In genomic region chr5:127756671-127757423, GRCm38 (mm10) we compare ENCODE assay signal across 12 mouse cellular contexts.
DNase-seq lines count a peak whose midpoint lies in the region; ATAC-seq and TF ChIP-seq lines count a peak whose summit lies in the region.
"Had no signal": no experiment of that assay in that cellular context is flagged by ENCODE, and none has a peak within 500 bp of the region (broad histone marks: within the 10 kb centered on the region; RNA-seq: fewer than 3 reads in every experiment).

No protein-coding gene starts in this region.

- no peak overlapping the region for H3K4me2 ChIP-seq in hindbrain, postnatal 0 days (ENCODE audit: low read depth, low read length)
- H3K4me2 ChIP-seq in lung, postnatal 0 days (replicated peaks; ENCODE audit: low read depth, low read length): no peak overlapping the region

- no peaks in the 10 kb centered on the region for H3K9me3 ChIP-seq in hindbrain, postnatal 0 days (ENCODE audit: low read length)
- H3K9me3 ChIP-seq in hindbrain, embryonic 10.5 days: no peaks in the 10 kb centered on the region
- H3K9me3 ChIP-seq in lung, postnatal 0 days (ENCODE audit: low read length): no peaks in the 10 kb centered on the region

- H3K4me1 ChIP-seq in hindbrain, postnatal 0 days (ENCODE audit: insufficient read depth, low read length): peaks cover under 1% of the 10 kb centered on the region; the same call in 1 of the 2 replicates
- 0 out of 2 replicates have a peak, but pooled peaks cover 3% of the 10 kb centered on the region for H3K4me1 ChIP-seq in hindbrain, embryonic 10.5 days (replicated peaks)
- no peaks in the 10 kb centered on the region for H3K4me1 ChIP-seq in lung, postnatal 0 days (ENCODE audit: insufficient read depth, low read depth, low read length)

- no peak overlapping the region for H3K4me3 ChIP-seq in hindbrain, postnatal 0 days (ENCODE audit: low read length)
- no peak overlapping the region for H3K4me3 ChIP-seq in hindbrain, embryonic 10.5 days
- no peak overlapping the region for H3K4me3 ChIP-seq in lung, postnatal 0 days (ENCODE audit: low read depth, low read length)

- ATAC-seq in hindbrain, postnatal 0 days: no peak
- ATAC-seq in lung, postnatal 0 days: no peak
- ATAC-seq: hindbrain, embryonic 16.5 days had no signal

- no peak for TF ChIP-seq EP300 in lung, postnatal 0 days (IDR thresholded peaks at IDR 0.05)

- H3K9ac ChIP-seq in hindbrain, postnatal 0 days (replicated peaks; ENCODE audit: low read length): no peak overlapping the region
- no peak overlapping the region for H3K9ac ChIP-seq in lung, postnatal 0 days (replicated peaks; ENCODE audit: low read depth)

- H3K27me3 ChIP-seq in hindbrain, postnatal 0 days (ENCODE audit: insufficient read depth, low read length): no peaks in the 10 kb centered on the region
- H3K27me3 ChIP-seq in hindbrain, embryonic 10.5 days (ENCODE audit: insufficient read depth, poor library complexity, severe bottlenecking): no peaks in the 10 kb centered on the region
- H3K27me3 ChIP-seq in lung, postnatal 0 days (replicated peaks; ENCODE audit: insufficient read depth, low read length): no peaks in the 10 kb centered on the region
- H3K27me3 ChIP-seq: CH12.LX had no signal

- 88% methylated on average over 4 of the region's 4 CpGs for WGBS in hindbrain, postnatal 0 days
- WGBS in hindbrain, embryonic 10.5 days: 90% methylated on average over 4 of the region's 4 CpGs
- 78% methylated on average over 4 of the region's 4 CpGs for WGBS in lung, postnatal 0 days

- no peak overlapping the region for H3K27ac ChIP-seq in hindbrain, postnatal 0 days
- H3K27ac ChIP-seq in hindbrain, embryonic 10.5 days: no peak overlapping the region
- H3K27ac ChIP-seq in lung, postnatal 0 days (ENCODE audit: low read length): no peak overlapping the region
- H3K27ac ChIP-seq: macrophage had no signal

- no peaks in the 10 kb centered on the region for H3K36me3 ChIP-seq in hindbrain, postnatal 0 days (ENCODE audit: insufficient read depth, low read length)
- H3K36me3 ChIP-seq in hindbrain, embryonic 10.5 days: no peaks in the 10 kb centered on the region
- H3K36me3 ChIP-seq in lung, postnatal 0 days (ENCODE audit: insufficient read depth, low read length): no peaks in the 10 kb centered on the region

- TF ChIP-seq CTCF in hindbrain, postnatal 0 days (IDR thresholded peaks at IDR 0.05; ENCODE audit: low read depth): peak; percentile 49
- TF ChIP-seq CTCF in lung, postnatal 0 days (IDR thresholded peaks at IDR 0.05): peak; percentile 54

- DNase-seq in hindbrain, postnatal 0 days (ENCODE audit: low spot score): no peak
- DNase-seq in hindbrain, embryonic 10.5 days (ENCODE audit: low spot score): no peak
- no peak for DNase-seq in lung, postnatal 0 days (ENCODE audit: low spot score)
- DNase-seq in lung, postnatal 4 days: no peak
- peak; percentile 45 for DNase-seq in brain, adult 2 months (ENCODE audit: low read depth, low spot score)
- DNase-seq in retina, postnatal 1 day: peak; percentile 24
- no peak for DNase-seq in layer of hippocampus, adult 9-11 months
- DNase-seq: kidney, postnatal 4 days; thymus, postnatal 4 days had no signal

Comparison
In these comparisons a context has a peak if more than half of its experiments do, and no peak if none do; other contexts are left out.
1. DNase-seq: peak in brain, adult 2 months (single experiment) and retina, postnatal 1 day (single experiment); none in hindbrain, postnatal 0 days (single experiment), hindbrain, embryonic 10.5 days (single experiment), lung, postnatal 0 days (single experiment), lung, postnatal 4 days (0 of 2) and layer of hippocampus, adult 9-11 months (single experiment).